Mouse (Mus musculus): ENCODE results near the gene Psmc4.

DNA sequence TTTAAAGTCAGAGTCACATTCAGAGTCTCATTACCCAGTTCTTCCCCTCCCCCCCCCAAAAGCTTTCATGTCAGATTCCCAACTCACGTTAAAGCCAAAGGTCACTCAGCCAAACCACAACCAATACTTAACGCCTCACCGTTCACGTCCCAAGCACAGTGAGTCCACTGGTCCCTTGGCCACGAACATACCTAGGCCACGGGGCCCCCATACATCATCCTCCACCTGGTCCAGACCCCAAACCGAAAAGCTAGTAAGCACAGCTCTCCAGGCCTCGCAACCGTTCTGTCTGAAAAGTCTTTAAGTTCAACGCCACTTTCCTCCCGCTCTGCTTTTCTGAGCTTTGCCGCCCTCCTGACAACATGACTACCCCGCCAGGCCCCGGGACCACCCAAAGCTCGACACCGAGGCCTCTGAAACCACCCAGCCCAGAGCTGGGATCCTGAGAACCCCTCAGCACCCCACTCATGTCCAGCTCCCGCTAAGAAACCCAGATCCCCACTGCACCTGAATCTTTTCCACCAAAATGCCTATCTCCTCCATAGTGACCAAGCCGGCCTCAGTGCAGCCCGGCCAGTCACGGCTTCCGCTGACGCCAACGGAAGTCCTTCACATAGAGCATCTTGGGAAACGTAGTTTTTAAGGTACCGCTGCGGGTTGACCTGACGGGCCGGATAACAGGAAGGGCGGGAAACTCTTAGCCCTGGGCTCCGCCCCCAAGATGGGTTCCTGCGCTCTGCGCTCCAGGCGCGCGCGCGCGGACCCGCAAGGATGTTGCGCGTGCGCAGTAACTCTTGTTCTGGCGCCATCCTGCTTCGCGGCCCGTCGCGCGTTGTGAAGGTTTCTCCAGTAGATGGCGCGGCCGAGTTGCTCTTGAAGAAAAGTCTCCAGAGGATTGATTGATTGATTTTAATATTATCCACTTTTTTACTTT, at the start of gene Psmc4:
- TF ChIP-seq POLR2A (IDR thresholded peaks at IDR 0.05; ENCODE audit: low read depth, low read length), result peak; percentile 88
- peak; percentile 78 for TF ChIP-seq RAD21 (IDR thresholded peaks at IDR 0.05; ENCODE audit: low read depth, low read length)
- no peak for TF ChIP-seq MEF2A (IDR thresholded peaks at IDR 0.05; ENCODE audit: borderline replicate concordance, low read depth, low read length)
